Mouse (Mus musculus): ENCODE results near the gene Gm2237. TPM values are rescaled to one million over a fixed set of nuclear protein-coding genes. Genes with fewer than 3 reads are reported as not detected.
"Not testable (repeated sequence)": the region's sequence is repeated elsewhere in the genome, so short reads cannot be mapped to it uniquely, and the experiment has no call there.

Gm2237 gene
- polyA plus RNA-seq (2012; rRNA removed) (7.5 and 9.6 TPM in 2 replicates), polyA plus RNA-seq (2014; fragmentation: Nextera tagmentation; extraction: Ambion mirVana) (2.1 TPM in 2 replicates)

GRCm38 (mm10) chr14:19584804-19585667 is at the start of gene Gm2237:
Gene Gm2237, minus strand, starts transcription at chr14:19585135.
- H3K9me3 ChIP-seq (ENCODE audit: control insufficient read depth, low read length): not testable (repeated sequence)
- H3K9ac ChIP-seq (ENCODE audit: low read depth, low read length, severe bottlenecking): peak within 1 kb of the TSS; percentile 50

DNA sequence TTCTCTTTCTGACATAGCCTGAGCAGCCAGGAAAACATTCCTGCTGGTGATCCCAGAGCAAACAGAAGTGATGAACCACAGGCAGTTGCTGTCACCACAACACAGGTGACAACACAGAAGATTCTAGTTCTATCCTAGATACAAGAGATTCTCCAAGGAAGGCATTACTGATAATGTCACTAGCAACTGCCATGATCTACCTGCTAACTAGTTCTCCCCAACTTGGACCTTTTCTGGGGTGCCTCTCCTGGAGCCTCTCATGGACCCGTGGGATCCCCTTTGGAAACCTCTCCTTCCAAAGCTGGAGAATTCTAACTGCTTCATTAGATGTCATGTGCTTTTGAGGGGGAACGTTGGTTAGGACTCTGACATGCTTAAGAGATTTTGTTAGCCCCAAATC is 17.5 kb upstream of the Gm2237 start, which contains the start of gene Gm5458:
Gene Gm5458 (minus strand): TSS at position 101 of the 400 bp plus-strand sequence.
- not testable (repeated sequence) for H3K9me3 ChIP-seq (ENCODE audit: control insufficient read depth, low read length); H3K27ac ChIP-seq (replicated peaks; ENCODE audit: low read depth, low read length); H3K9ac ChIP-seq (ENCODE audit: low read depth, low read length, severe bottlenecking); H3K4me3 ChIP-seq (replicated peaks; ENCODE audit: low read length); H3K27me3 ChIP-seq (ENCODE audit: control insufficient read depth, insufficient read depth, low read length); DNase-seq (ENCODE audit: low spot score); H3K4me2 ChIP-seq (replicated peaks; ENCODE audit: low read depth, low read length, severe bottlenecking); ATAC-seq (ENCODE audit: low FRiP score, low read depth); H3K36me3 ChIP-seq (ENCODE audit: control insufficient read depth, insufficient read depth, low read length); H3K4me1 ChIP-seq (ENCODE audit: control insufficient read depth, insufficient read depth, low read length)
- WGBS: 63% methylated on average over 1 of the region's 2 CpGs

More at GRCm38 (mm10) chr14:19584804-19585667, at the start of gene Gm2237:
- Histone ChIP-seq H3K4me2 (replicated peaks; ENCODE audit: low read depth, low read length, severe bottlenecking) (peak within 1 kb of the TSS; percentile 36), H3K4me3 (replicated peaks; ENCODE audit: low read length) (peak within 1 kb of the TSS; percentile 40)
- DNase-seq (ENCODE audit: low spot score): peak; percentile 3
- not testable (repeated sequence) for H3K27me3 ChIP-seq (ENCODE audit: control insufficient read depth, insufficient read depth, low read length); H3K27ac ChIP-seq (replicated peaks; ENCODE audit: low read depth, low read length); ATAC-seq (ENCODE audit: low FRiP score, low read depth); H3K4me1 ChIP-seq (ENCODE audit: control insufficient read depth, insufficient read depth, low read length); H3K36me3 ChIP-seq (ENCODE audit: control insufficient read depth, insufficient read depth, low read length)
- 0% methylated on average over 1 of the region's 62 CpGs for WGBS

DNA sequence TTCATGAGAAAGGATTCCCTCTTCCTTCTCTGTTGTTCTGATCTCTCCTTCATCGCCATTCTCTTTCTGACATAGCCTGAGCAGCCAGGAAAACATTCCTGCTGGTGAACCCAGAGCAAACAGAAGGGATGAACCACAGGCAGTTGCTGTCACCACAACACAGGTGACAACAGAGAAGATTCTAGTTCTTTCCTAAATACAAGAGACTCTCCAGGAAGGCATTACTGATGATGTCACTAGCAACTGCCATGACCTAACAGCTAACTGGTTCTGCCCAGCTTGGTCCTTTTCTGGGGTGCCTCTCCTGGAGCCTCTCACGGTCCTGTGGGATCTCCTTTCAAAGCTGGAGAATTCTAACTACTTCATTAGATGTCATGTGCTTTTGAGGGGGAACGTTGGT is 35.1 kb downstream of the Gm2237 start, which contains the start of gene Gm2244:
Gene Gm2244 (minus strand): TSS at position 101 of the 400 bp plus-strand sequence.
- not testable (repeated sequence) for H3K27me3 ChIP-seq (ENCODE audit: control insufficient read depth, insufficient read depth, low read length); DNase-seq (ENCODE audit: low spot score); H3K9me3 ChIP-seq (ENCODE audit: control insufficient read depth, low read length); H3K36me3 ChIP-seq (ENCODE audit: control insufficient read depth, insufficient read depth, low read length); ATAC-seq (ENCODE audit: low FRiP score, low read depth); H3K27ac ChIP-seq (replicated peaks; ENCODE audit: low read depth, low read length); H3K4me3 ChIP-seq (replicated peaks; ENCODE audit: low read length); H3K9ac ChIP-seq (ENCODE audit: low read depth, low read length, severe bottlenecking); H3K4me1 ChIP-seq (ENCODE audit: control insufficient read depth, insufficient read depth, low read length); H3K4me2 ChIP-seq (replicated peaks; ENCODE audit: low read depth, low read length, severe bottlenecking)
- 92% methylated on average over 1 of the region's 3 CpGs for WGBS

Other genes with a start within 250 kb of the Gm2237 start
- gene Gm21738, start 166.2 kb downstream of the Gm2237 start, polyA plus RNA-seq (2012; rRNA removed): 0.38 TPM in 1 of 2 replicates, not detected in the other
- gene Gm21738, start 166.2 kb downstream of the Gm2237 start, polyA plus RNA-seq (2014; fragmentation: Nextera tagmentation; extraction: Ambion mirVana): 0.77 and 1.1 TPM in 2 replicates
- not detected in 2 replicates for gene Gm2244, start 35.2 kb downstream of the Gm2237 start, polyA plus RNA-seq (2012; rRNA removed)
- gene Gm2244, start 35.2 kb downstream of the Gm2237 start, polyA plus RNA-seq (2014; fragmentation: Nextera tagmentation; extraction: Ambion mirVana): not detected in 2 replicates
- 0.06 TPM in 1 of 2 replicates, not detected in the other for gene Gm5458, start 17.4 kb upstream of the Gm2237 start, polyA plus RNA-seq (2012; rRNA removed)
- gene Gm5458, start 17.4 kb upstream of the Gm2237 start, polyA plus RNA-seq (2014; fragmentation: Nextera tagmentation; extraction: Ambion mirVana): not detected in 2 replicates
- 87.3 and 105 TPM in 2 replicates for gene Nid2, start 166.1 kb upstream of the Gm2237 start, polyA plus RNA-seq (2012; rRNA removed)
- gene Nid2, start 166.1 kb upstream of the Gm2237 start, polyA plus RNA-seq (2014; fragmentation: Nextera tagmentation; extraction: Ambion mirVana): 107 and 112 TPM in 2 replicates
- gene Rtraf, start 238.7 kb upstream of the Gm2237 start, polyA plus RNA-seq (2012; rRNA removed): 92.2 and 131 TPM in 2 replicates
- gene Rtraf, start 238.7 kb upstream of the Gm2237 start, polyA plus RNA-seq (2014; fragmentation: Nextera tagmentation; extraction: Ambion mirVana): 239 and 254 TPM in 2 replicates